Mouse (Mus musculus) bone marrow, adult 2 months (tissue): ENCODE measurements at regions not wholly inside any gene's neighbourhood (a gene's known extent, or its start where the extent isn't known, plus 50 kb on each side); places are given as distances from the start of the nearest gene placed in this dataset.

Experiments
- CTCF ChIP-seq: fragments of 200-500 bp; IDR thresholded peaks from 2 replicates; pipeline ENCODE4 v1.5.1; 2011; ENCODE audit warnings: low read length, control low read depth; ENCODE audit not compliant: control insufficient read depth, insufficient read depth
- POLR2A ChIP-seq: fragments of 200-500 bp; IDR thresholded peaks from 2 replicates; pipeline ENCODE4 v1.6.1; 2011; ENCODE audit warnings: low read depth, mild to moderate bottlenecking, control low read depth, low read length, borderline replicate concordance; ENCODE audit not compliant: control insufficient read depth

GRCm38 (mm10) chr2:128465214-128465984 is 125.6 kb upstream of the Spdye4c start:
- TF ChIP-seq CTCF (no peak), POLR2A (no peak)
